Mouse (Mus musculus) liver, postnatal 0 days (tissue): ENCODE measurements at regions not wholly inside any gene's neighbourhood (a gene's known extent, or its start where the extent isn't known, plus 50 kb on each side); places are given as distances from the start of the nearest gene placed in this dataset.

Experiments
- CTCF ChIP-seq: sonication (generic); IDR thresholded peaks from 2 replicates; pipeline ENCODE4 v1.5.1; 2016; ENCODE audit warnings: antibody characterized with exemption, low read depth
- EP300 ChIP-seq: IDR thresholded peaks from 2 replicates; pipeline ENCODE4 v1.6.1; 2016; ENCODE audit warnings: antibody characterized with exemption, low read depth, mild to moderate bottlenecking

- no peak for TF ChIP-seq CTCF
- no peak for TF ChIP-seq EP300
Measured at GRCm38 (mm10) chr3:150185807-150186206, 1195.5 kb upstream of the Adgrl2 start.
